Mouse (Mus musculus): ENCODE results near the gene Crp. TPM values are rescaled to one million over a fixed set of nuclear protein-coding genes. Genes with fewer than 3 reads are reported as not detected.
A peak's percentile ranks its signal among the peaks of the same experiment; 100 is the strongest.

The Crp gene
- polyA plus RNA-seq, 1 experiment: not detected

DNA sequence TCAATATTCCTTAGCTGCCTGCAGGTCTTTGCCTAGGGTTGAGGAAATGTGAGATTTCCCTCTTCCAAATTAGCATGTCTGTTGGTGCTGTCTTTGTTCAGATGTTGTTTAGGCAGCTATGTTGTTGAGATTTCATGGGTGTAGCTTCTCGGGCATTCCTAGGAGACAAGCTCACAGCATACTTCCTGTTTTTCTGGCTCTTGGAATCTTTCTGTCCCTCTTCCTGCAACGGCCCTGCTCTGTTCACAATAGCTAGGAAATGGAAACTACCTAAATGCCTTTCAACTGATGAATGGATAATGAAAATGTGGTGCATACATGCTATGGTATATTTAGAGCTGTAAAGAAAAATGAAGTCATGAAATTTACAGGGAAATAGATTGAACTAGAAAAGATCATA lies 13.5 kb downstream of the Crp start:
- DNase-seq: no peak
- H3K4me3 ChIP-seq (ENCODE audit: insufficient read depth, low read depth, low read length): no peak overlapping the region

DNA sequence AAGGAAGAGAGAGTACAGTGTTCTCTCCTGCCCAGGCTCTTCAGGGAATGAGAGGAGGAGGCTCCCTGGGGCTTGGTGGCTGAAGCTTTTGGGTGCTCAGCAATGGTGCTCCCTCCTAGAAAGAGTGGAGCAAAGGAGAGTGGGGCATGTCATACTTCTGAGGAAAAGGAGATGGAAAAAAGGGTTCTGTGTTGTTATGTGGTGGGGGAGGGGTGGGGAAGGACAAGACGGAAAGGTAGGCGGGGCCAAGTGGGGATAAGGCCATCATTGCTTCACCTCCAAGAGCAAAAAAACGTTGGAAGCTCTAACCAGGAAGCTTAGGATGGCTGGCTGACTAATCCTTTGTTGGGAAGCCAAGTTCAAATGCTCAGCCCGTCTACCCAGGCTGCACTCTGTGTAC lies 14.1 kb downstream of the Crp start:
- no peak for TF ChIP-seq POLR2A (IDR thresholded peaks at IDR 0.05; ENCODE audit: low read depth, low read length)
- no peak for TF ChIP-seq CTCF (conservative IDR thresholded peaks at IDR 0.05; ENCODE audit: insufficient read depth, insufficient read length, low read depth, low read length)
- 61% methylated on average over 4 of the region's 4 CpGs for WGBS
- no peaks in the 10 kb centered on the region for H3K4me1 ChIP-seq (ENCODE audit: control insufficient read depth, insufficient read depth, low read length)
- H3K4me3 ChIP-seq (ENCODE audit: insufficient read depth, low read depth, low read length): no peak overlapping the region
- H3K27me3 ChIP-seq (replicated peaks; ENCODE audit: control insufficient read depth, insufficient read depth, low read length): no peaks in the 10 kb centered on the region
- no peak overlapping the region for H3K27ac ChIP-seq (ENCODE audit: insufficient read depth, low read depth, low read length)
- no peaks in the 10 kb centered on the region for H3K36me3 ChIP-seq (ENCODE audit: control insufficient read depth, insufficient read depth, low read length)
- no peak for DNase-seq

More for the DNA sequence above, 13.5 kb downstream of the Crp start:
- Histone ChIP-seq H3K27ac (ENCODE audit: insufficient read depth, low read depth, low read length) (no peak overlapping the region), H3K36me3 (ENCODE audit: control insufficient read depth, insufficient read depth, low read length) (no peaks in the 10 kb centered on the region), H3K27me3 (replicated peaks; ENCODE audit: control insufficient read depth, insufficient read depth, low read length) (no peaks in the 10 kb centered on the region), H3K4me1 (ENCODE audit: control insufficient read depth, insufficient read depth, low read length) (no peaks in the 10 kb centered on the region)
- TF ChIP-seq CTCF (conservative IDR thresholded peaks at IDR 0.05; ENCODE audit: insufficient read depth, insufficient read length, low read depth, low read length) (no peak), POLR2A (IDR thresholded peaks at IDR 0.05; ENCODE audit: low read depth, low read length) (no peak)
- 50% methylated on average over 2 of the region's 2 CpGs for WGBS

DNA sequence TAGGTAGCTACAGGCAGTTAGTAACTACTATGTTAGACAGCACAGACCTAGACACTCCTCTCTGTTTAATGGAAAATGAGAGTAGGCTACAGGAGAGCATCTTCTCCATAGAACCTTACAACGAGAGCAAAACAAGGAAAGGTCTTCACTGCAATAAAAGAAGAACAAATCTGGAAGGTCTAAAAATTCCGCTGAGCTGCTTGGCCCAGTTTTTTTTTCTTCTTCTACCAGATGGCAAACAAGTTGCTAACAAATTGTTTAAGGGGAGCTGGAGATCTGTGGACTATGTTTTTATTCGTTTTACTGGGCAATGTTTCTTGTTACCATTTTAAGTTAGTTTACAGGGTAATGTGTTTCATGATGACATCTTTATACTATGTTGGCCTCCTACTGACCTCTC lies 53.4 kb downstream of the Crp start:
- DNase-seq: no peak
- no peaks in the 10 kb centered on the region for H3K27me3 ChIP-seq (replicated peaks; ENCODE audit: control insufficient read depth, insufficient read depth, low read length)
- no peaks in the 10 kb centered on the region for H3K4me1 ChIP-seq (ENCODE audit: control insufficient read depth, insufficient read depth, low read length)
- WGBS: 56% methylated on average over 3 of the region's 3 CpGs
- H3K27ac ChIP-seq (ENCODE audit: insufficient read depth, low read depth, low read length): no peak overlapping the region
- TF ChIP-seq POLR2A (IDR thresholded peaks at IDR 0.05; ENCODE audit: low read depth, low read length) (no peak), CTCF (conservative IDR thresholded peaks at IDR 0.05; ENCODE audit: insufficient read depth, insufficient read length, low read depth, low read length) (no peak)
- H3K36me3 ChIP-seq (ENCODE audit: control insufficient read depth, insufficient read depth, low read length): no peaks in the 10 kb centered on the region
- H3K4me3 ChIP-seq (ENCODE audit: insufficient read depth, low read depth, low read length): no peak overlapping the region

DNA sequence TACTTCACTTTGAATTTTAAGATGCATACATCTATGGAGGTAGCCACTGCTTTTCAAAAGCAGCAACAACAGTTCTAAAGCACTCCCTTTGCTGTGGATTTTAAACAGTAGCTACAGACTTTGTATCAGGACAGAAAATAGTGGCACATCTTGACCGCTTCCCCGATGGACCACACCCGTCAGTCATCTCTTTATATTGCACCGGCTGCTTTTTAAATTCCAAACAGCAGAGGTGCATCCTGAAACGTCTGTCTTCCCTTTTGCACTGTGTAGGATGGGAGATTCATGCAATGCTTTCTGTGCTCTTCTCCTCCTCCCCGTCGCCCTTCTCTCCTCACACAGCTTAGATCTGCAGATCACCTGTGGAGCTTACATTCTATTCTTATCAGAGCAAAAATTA lies 57.3 kb downstream of the Crp start:
- TF ChIP-seq POLR2A (IDR thresholded peaks at IDR 0.05; ENCODE audit: low read depth, low read length): no peak
- TF ChIP-seq CTCF (conservative IDR thresholded peaks at IDR 0.05; ENCODE audit: insufficient read depth, insufficient read length, low read depth, low read length): no peak
- Histone ChIP-seq H3K36me3 (ENCODE audit: control insufficient read depth, insufficient read depth, low read length) (no peaks in the 10 kb centered on the region), H3K27me3 (replicated peaks; ENCODE audit: control insufficient read depth, insufficient read depth, low read length) (no peaks in the 10 kb centered on the region), H3K27ac (ENCODE audit: insufficient read depth, low read depth, low read length) (no peak overlapping the region), H3K4me3 (ENCODE audit: insufficient read depth, low read depth, low read length) (no peak overlapping the region), H3K4me1 (ENCODE audit: control insufficient read depth, insufficient read depth, low read length) (no peaks in the 10 kb centered on the region)
- no peak for DNase-seq
- 71% methylated on average over 7 of the region's 7 CpGs for WGBS

DNA sequence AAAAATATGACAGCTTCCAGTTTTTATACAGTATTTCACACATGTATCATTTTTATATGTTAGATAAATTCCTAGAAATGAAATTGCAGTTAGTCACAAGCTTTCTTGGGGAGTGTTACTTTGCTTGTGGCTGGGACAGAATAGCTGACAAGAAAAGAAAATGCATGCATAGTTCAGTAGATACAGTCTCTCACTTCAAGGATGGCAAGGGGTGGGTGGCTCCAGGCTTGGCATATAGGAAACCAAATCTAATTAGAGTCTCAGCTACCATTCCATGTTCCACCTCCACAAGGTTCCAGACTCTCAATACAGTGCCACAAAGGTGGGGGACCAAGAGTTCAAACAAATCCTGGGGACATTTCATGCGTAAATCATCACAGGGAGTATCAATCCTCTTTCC lies 61.7 kb downstream of the Crp start:
- H3K27me3 ChIP-seq (replicated peaks; ENCODE audit: control insufficient read depth, insufficient read depth, low read length): no peaks in the 10 kb centered on the region; the same call in 1 of the 2 replicates
- DNase-seq: no peak
- H3K36me3 ChIP-seq (ENCODE audit: control insufficient read depth, insufficient read depth, low read length): no peaks in the 10 kb centered on the region
- H3K27ac ChIP-seq (ENCODE audit: insufficient read depth, low read depth, low read length): no peak overlapping the region
- no peaks in the 10 kb centered on the region for H3K4me1 ChIP-seq (ENCODE audit: control insufficient read depth, insufficient read depth, low read length)
- 88% methylated on average over 1 of the region's 1 CpGs for WGBS
- H3K4me3 ChIP-seq (ENCODE audit: insufficient read depth, low read depth, low read length): no peak overlapping the region
- TF ChIP-seq CTCF (conservative IDR thresholded peaks at IDR 0.05; ENCODE audit: insufficient read depth, insufficient read length, low read depth, low read length): no peak
- no peak for TF ChIP-seq POLR2A (IDR thresholded peaks at IDR 0.05; ENCODE audit: low read depth, low read length)

DNA sequence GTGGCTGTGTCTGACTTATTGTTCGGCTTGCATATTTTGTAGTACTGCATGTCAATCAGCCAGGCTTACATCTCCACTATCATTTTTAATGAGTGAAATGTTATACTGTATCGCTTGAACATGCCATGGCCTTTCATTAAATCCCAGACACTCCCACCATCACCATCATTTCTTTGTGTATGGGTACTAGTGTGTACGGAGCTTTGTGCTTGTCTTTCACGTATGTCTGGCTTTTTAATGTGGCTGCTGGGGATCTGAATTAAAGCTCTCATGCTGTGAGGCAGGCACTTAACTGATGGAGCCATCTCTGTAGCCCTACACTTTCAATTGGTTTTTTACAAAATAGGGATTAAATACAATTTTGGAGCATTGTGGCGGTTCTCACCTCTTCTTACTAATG lies 81.3 kb downstream of the Crp start:
- TF ChIP-seq CTCF (conservative IDR thresholded peaks at IDR 0.05; ENCODE audit: insufficient read depth, insufficient read length, low read depth, low read length) (no peak), POLR2A (IDR thresholded peaks at IDR 0.05; ENCODE audit: low read depth, low read length) (no peak)
- Histone ChIP-seq H3K27me3 (replicated peaks; ENCODE audit: control insufficient read depth, insufficient read depth, low read length) (no peaks in the 10 kb centered on the region), H3K4me1 (ENCODE audit: control insufficient read depth, insufficient read depth, low read length) (no peaks in the 10 kb centered on the region), H3K36me3 (ENCODE audit: control insufficient read depth, insufficient read depth, low read length) (no peaks in the 10 kb centered on the region), H3K27ac (ENCODE audit: insufficient read depth, low read depth, low read length) (no peak overlapping the region), H3K4me3 (ENCODE audit: insufficient read depth, low read depth, low read length) (no peak overlapping the region)
- no peak for DNase-seq
- 85% methylated on average over 5 of the region's 5 CpGs for WGBS

DNA sequence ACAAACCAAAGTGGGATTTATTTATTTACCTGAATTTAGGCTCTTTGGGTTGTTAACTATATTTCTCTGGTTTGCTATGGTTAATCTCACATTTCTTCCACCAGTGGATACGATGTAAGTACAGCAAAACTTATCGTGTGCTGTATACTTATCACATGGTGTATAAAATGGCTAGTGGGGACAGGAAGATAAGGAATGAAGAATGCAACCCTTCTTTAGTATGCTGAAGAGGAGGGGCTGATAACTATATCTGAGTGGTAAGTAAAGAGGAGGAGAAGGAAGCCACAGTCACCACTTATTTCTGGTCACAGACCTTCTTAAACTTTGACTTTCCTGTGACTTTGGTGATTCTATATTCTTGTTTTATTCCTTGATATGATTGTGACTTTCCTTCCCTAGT lies 87.5 kb downstream of the Crp start:
- Histone ChIP-seq H3K27me3 (replicated peaks; ENCODE audit: control insufficient read depth, insufficient read depth, low read length) (no peaks in the 10 kb centered on the region), H3K36me3 (ENCODE audit: control insufficient read depth, insufficient read depth, low read length) (no peaks in the 10 kb centered on the region), H3K4me3 (ENCODE audit: insufficient read depth, low read depth, low read length) (no peak overlapping the region), H3K27ac (ENCODE audit: insufficient read depth, low read depth, low read length) (no peak overlapping the region), H3K4me1 (ENCODE audit: control insufficient read depth, insufficient read depth, low read length) (no peaks in the 10 kb centered on the region; the same call in 1 of the 2 replicates)
- no peak for DNase-seq
- WGBS: 91% methylated on average over 2 of the region's 2 CpGs
- no peak for TF ChIP-seq POLR2A (IDR thresholded peaks at IDR 0.05; ENCODE audit: low read depth, low read length)
- TF ChIP-seq CTCF (conservative IDR thresholded peaks at IDR 0.05; ENCODE audit: insufficient read depth, insufficient read length, low read depth, low read length): no peak

DNA sequence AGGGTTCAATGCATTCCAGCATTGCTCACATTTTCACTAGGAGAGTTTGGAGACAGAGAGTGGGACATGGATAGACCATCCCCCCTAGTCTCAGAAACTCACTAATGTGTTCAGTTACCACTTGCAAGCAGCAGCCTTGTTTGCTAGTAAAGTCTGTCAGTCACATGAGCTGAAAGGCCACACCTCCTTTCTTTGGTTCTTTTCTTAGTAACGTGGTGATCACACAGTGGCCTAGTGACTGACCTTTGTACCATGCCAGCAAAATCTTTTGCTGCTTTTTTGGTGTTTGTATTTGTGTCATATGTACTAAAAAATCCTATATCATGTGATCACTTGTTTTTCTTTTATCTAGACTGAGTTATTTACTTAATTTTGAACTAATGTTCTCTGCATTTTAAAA lies 88.0 kb downstream of the Crp start:
- DNase-seq: peak; percentile 55
- Histone ChIP-seq H3K27ac (ENCODE audit: insufficient read depth, low read depth, low read length) (no peak overlapping the region), H3K27me3 (replicated peaks; ENCODE audit: control insufficient read depth, insufficient read depth, low read length) (no peaks in the 10 kb centered on the region), H3K36me3 (ENCODE audit: control insufficient read depth, insufficient read depth, low read length) (no peaks in the 10 kb centered on the region), H3K4me1 (ENCODE audit: control insufficient read depth, insufficient read depth, low read length) (no peaks in the 10 kb centered on the region; the same call in 1 of the 2 replicates), H3K4me3 (ENCODE audit: insufficient read depth, low read depth, low read length) (no peak overlapping the region)
- no peak for TF ChIP-seq POLR2A (IDR thresholded peaks at IDR 0.05; ENCODE audit: low read depth, low read length)
- no peak for TF ChIP-seq CTCF (conservative IDR thresholded peaks at IDR 0.05; ENCODE audit: insufficient read depth, insufficient read length, low read depth, low read length)
- WGBS: 7% methylated on average over 1 of the region's 1 CpGs

All from kidney, adult 2 months (tissue).